Mouse (Mus musculus): ENCODE data around the gene Ubl7. TPM values are rescaled to one million over a fixed set of nuclear protein-coding genes. Genes with fewer than 3 reads are reported as not detected.

Gene Ubl7
- total and polyA plus RNA-seq, 2 experiments from 2014 or later, result 132 to 161 TPM

GRCm38 (mm10) chr9:57903589-57904249, 7.1 kb upstream of the Ubl7 start:
- no peak for ATAC-seq (ENCODE audit: low FRiP score)
- Histone ChIP-seq H3K4me2 (ENCODE audit: low read depth, low read length, poor library complexity, severe bottlenecking) (no peak overlapping the region), H3K27me3 (ENCODE audit: insufficient read depth, low read length) (no peaks in the 10 kb centered on the region), H3K4me3 (ENCODE audit: low read depth, low read length) (no peak overlapping the region), H3K36me3 (ENCODE audit: insufficient read depth, low read length) (no peaks in the 10 kb centered on the region), H3K27ac (ENCODE audit: low read depth, low read length) (no peak overlapping the region), H3K9me3 (ENCODE audit: low read length) (no peaks in the 10 kb centered on the region), H3K4me1 (ENCODE audit: insufficient read depth, low read length) (no peaks in the 10 kb centered on the region), H3K9ac (replicated peaks; ENCODE audit: low read length, poor library complexity, severe bottlenecking) (no peak overlapping the region)
- TF ChIP-seq CTCF (IDR thresholded peaks at IDR 0.05), result no peak
- 77% methylated on average over 8 of the region's 8 CpGs for WGBS
- no peak for DNase-seq (ENCODE audit: low spot score)

DNA sequence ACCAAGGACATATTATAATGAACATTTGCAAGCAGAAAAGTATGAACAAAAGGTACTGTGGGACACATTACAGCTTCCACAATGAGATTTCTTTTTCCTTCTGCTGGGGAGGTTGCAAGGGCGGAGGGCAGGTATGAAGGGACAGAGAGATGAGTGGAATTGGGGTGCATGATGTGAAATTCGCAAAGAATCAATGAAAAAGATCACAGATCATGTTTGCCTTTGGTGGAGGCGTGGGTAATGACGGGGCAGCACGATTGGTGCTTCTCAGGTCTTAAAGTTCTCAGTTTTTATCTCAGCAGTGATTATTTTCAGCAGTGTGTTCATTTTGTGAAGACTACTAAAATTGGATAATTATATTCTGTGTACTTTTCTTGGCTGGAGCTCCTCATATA, 6.5 kb upstream of the Ubl7 start:
- Histone ChIP-seq H3K4me2 (ENCODE audit: low read depth, low read length, poor library complexity, severe bottlenecking) (no peak overlapping the region), H3K4me1 (ENCODE audit: insufficient read depth, low read length) (no peaks in the 10 kb centered on the region), H3K27ac (ENCODE audit: low read depth, low read length) (no peak overlapping the region), H3K36me3 (ENCODE audit: insufficient read depth, low read length) (no peaks in the 10 kb centered on the region), H3K4me3 (ENCODE audit: low read depth, low read length) (no peak overlapping the region), H3K9ac (replicated peaks; ENCODE audit: low read length, poor library complexity, severe bottlenecking) (no peak overlapping the region), H3K9me3 (ENCODE audit: low read length) (no peaks in the 10 kb centered on the region), H3K27me3 (ENCODE audit: insufficient read depth, low read length) (no peaks in the 10 kb centered on the region)
- 85% methylated on average over 5 of the region's 5 CpGs for WGBS
- no peak for TF ChIP-seq CTCF (IDR thresholded peaks at IDR 0.05)
- no peak for ATAC-seq (ENCODE audit: low FRiP score)
- DNase-seq (ENCODE audit: low spot score), result no peak

GRCm38 (mm10) chr9:57907206-57907605, 3.6 kb upstream of the Ubl7 start:
- Histone ChIP-seq H3K4me1 (ENCODE audit: insufficient read depth, low read length) (peaks cover 5% of the 10 kb centered on the region), H3K9me3 (ENCODE audit: low read length) (no peaks in the 10 kb centered on the region), H3K27me3 (ENCODE audit: insufficient read depth, low read length) (no peaks in the 10 kb centered on the region), H3K9ac (replicated peaks; ENCODE audit: low read length, poor library complexity, severe bottlenecking) (no peak overlapping the region), H3K4me2 (ENCODE audit: low read depth, low read length, poor library complexity, severe bottlenecking) (no peak overlapping the region), H3K27ac (ENCODE audit: low read depth, low read length) (no peak overlapping the region), H3K36me3 (ENCODE audit: insufficient read depth, low read length) (no peaks in the 10 kb centered on the region), H3K4me3 (ENCODE audit: low read depth, low read length) (no peak overlapping the region)
- 82% methylated on average over 6 of the region's 6 CpGs for WGBS
- no peak for TF ChIP-seq CTCF (IDR thresholded peaks at IDR 0.05)
- no peak for ATAC-seq (ENCODE audit: low FRiP score)
- no peak for DNase-seq (ENCODE audit: low spot score)

DNA sequence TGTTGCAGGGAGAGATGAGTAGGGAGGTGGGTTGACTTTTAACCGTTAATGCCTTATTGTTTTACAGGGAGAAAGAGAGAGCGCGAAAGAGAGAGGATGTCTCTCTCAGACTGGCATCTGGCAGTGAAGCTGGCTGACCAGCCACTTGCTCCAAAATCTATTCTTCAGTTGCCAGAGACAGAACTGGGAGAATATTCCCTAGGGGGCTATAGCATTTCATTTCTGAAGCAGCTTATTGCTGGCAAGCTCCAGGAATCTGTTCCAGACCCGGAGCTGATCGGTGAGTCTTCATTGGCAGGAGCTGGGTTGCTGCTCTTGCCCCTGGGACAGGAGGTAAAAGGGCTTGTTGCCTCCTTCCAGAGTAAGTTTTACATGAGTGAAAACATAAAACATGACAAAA, 1.8 kb downstream of the Ubl7 start:
- H3K9me3 ChIP-seq (ENCODE audit: low read length), result no peaks in the 10 kb centered on the region
- ATAC-seq (ENCODE audit: low FRiP score) (no peak), DNase-seq (ENCODE audit: low spot score) (no peak)
- H3K4me1 ChIP-seq (ENCODE audit: insufficient read depth, low read length), result peaks cover 5% of the 10 kb centered on the region
- WGBS, result 88% methylated on average over 5 of the region's 5 CpGs
- H3K27me3 ChIP-seq (ENCODE audit: insufficient read depth, low read length), result no peaks in the 10 kb centered on the region
- no peak overlapping the region for H3K9ac ChIP-seq (replicated peaks; ENCODE audit: low read length, poor library complexity, severe bottlenecking)
- peaks cover 12% of the 10 kb centered on the region; the same call in 1 of the 2 replicates for H3K36me3 ChIP-seq (ENCODE audit: insufficient read depth, low read length)
- H3K4me3 ChIP-seq (ENCODE audit: low read depth, low read length), result no peak overlapping the region
- TF ChIP-seq CTCF (IDR thresholded peaks at IDR 0.05), result no peak
- no peak overlapping the region for H3K4me2 ChIP-seq (ENCODE audit: low read depth, low read length, poor library complexity, severe bottlenecking)
- H3K27ac ChIP-seq (ENCODE audit: low read depth, low read length), result no peak overlapping the region

GRCm38 (mm10) chr9:57921491-57922060, 10.8 kb downstream of the Ubl7 start:
- DNase-seq (ENCODE audit: low spot score) (no peak), ATAC-seq (ENCODE audit: low FRiP score) (no peak)
- no peak overlapping the region for H3K4me2 ChIP-seq (ENCODE audit: low read depth, low read length, poor library complexity, severe bottlenecking)
- no peaks in the 10 kb centered on the region for H3K4me1 ChIP-seq (ENCODE audit: insufficient read depth, low read length)
- peaks cover 70% of the 10 kb centered on the region for H3K36me3 ChIP-seq (ENCODE audit: insufficient read depth, low read length)
- H3K27ac ChIP-seq (ENCODE audit: low read depth, low read length), result no peak overlapping the region
- no peak overlapping the region for H3K9ac ChIP-seq (replicated peaks; ENCODE audit: low read length, poor library complexity, severe bottlenecking)
- no peaks in the 10 kb centered on the region for H3K27me3 ChIP-seq (ENCODE audit: insufficient read depth, low read length)
- no peaks in the 10 kb centered on the region for H3K9me3 ChIP-seq (ENCODE audit: low read length)
- 94% methylated on average over 9 of the region's 9 CpGs for WGBS
- no peak overlapping the region for H3K4me3 ChIP-seq (ENCODE audit: low read depth, low read length)
- TF ChIP-seq CTCF (IDR thresholded peaks at IDR 0.05), result no peak

DNA sequence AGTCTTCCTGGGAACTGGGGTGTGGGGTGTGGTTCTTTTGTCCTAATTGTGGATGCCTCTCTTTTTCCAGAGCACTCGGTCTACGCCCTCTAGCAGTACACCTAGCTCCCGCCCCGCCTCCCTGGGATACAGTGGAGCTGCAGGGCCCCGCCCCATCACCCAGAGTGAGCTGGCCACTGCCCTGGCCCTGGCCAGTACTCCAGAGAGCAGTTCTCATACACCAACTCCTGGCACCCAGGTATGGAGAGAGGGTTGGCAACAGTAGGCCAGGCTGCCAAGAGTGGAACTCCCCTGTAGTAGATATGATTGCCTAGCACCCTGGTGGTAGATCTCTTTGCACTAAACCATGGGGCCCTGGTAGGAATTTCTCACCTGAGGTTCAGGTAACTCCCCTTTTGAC, 11.6 kb downstream of the Ubl7 start:
- Histone ChIP-seq H3K4me1 (ENCODE audit: insufficient read depth, low read length) (no peaks in the 10 kb centered on the region), H3K36me3 (ENCODE audit: insufficient read depth, low read length) (peaks cover 75% of the 10 kb centered on the region), H3K27me3 (ENCODE audit: insufficient read depth, low read length) (no peaks in the 10 kb centered on the region), H3K4me2 (ENCODE audit: low read depth, low read length, poor library complexity, severe bottlenecking) (no peak overlapping the region), H3K4me3 (ENCODE audit: low read depth, low read length) (no peak overlapping the region), H3K9me3 (ENCODE audit: low read length) (no peaks in the 10 kb centered on the region), H3K9ac (replicated peaks; ENCODE audit: low read length, poor library complexity, severe bottlenecking) (no peak overlapping the region), H3K27ac (ENCODE audit: low read depth, low read length) (no peak overlapping the region)
- no peak for ATAC-seq (ENCODE audit: low FRiP score)
- WGBS, result 94% methylated on average over 5 of the region's 5 CpGs
- DNase-seq (ENCODE audit: low spot score), result no peak
- TF ChIP-seq CTCF (IDR thresholded peaks at IDR 0.05), result no peak

Data from midbrain, postnatal 0 days (tissue).